Mouse (Mus musculus): ENCODE results near the gene Sel1l3. TPM values are rescaled to one million over a fixed set of nuclear protein-coding genes. Genes with fewer than 3 reads are reported as not detected.

The Sel1l3 gene
- polyA plus RNA-seq, 1 experiment from 2014 or later = 1.1 TPM

GRCm38 (mm10) chr5:53187245-53187644 lies 26.5 kb downstream of the Sel1l3 start:
- 86% methylated on average over 10 of the region's 10 CpGs for WGBS
- DNase-seq (ENCODE audit: low spot score) = no peak
- no peak overlapping the region for H3K4me3 ChIP-seq
- no peaks in the 10 kb centered on the region for H3K9me3 ChIP-seq (replicated peaks)
- no peaks in the 10 kb centered on the region for H3K27me3 ChIP-seq (ENCODE audit: low read depth, poor library complexity, severe bottlenecking)
- no peak overlapping the region for H3K27ac ChIP-seq (replicated peaks)
- no peaks in the 10 kb centered on the region for H3K36me3 ChIP-seq
- peaks cover 6% of the 10 kb centered on the region for H3K4me1 ChIP-seq

DNA sequence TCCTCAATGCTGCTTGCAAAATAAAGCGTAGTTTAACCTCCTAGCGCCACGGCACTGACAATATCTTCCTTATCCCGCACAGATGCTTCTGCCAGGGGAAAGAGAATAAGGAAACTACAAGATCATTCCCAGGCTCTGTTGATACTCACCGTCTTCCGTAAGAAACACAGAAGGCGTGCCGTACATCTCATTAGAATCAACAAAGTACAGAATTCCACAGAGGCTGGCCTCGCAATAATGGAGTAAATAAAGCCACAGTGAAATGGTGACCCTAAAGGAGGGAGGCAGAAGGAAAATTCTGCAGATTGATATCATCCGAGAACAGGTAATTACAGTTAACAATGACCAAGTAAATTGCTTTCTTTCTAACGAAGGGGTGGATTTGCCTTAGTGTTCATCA lies 27.9 kb downstream of the Sel1l3 start:
- 76% methylated on average over 11 of the region's 11 CpGs for WGBS
- Histone ChIP-seq H3K36me3 (no peaks in the 10 kb centered on the region), H3K4me3 (no peak overlapping the region), H3K27me3 (ENCODE audit: low read depth, poor library complexity, severe bottlenecking) (no peaks in the 10 kb centered on the region), H3K4me1 (peaks cover 6% of the 10 kb centered on the region), H3K9me3 (replicated peaks) (no peaks in the 10 kb centered on the region), H3K27ac (replicated peaks) (no peak overlapping the region)
- no peak for DNase-seq (ENCODE audit: low spot score)

DNA sequence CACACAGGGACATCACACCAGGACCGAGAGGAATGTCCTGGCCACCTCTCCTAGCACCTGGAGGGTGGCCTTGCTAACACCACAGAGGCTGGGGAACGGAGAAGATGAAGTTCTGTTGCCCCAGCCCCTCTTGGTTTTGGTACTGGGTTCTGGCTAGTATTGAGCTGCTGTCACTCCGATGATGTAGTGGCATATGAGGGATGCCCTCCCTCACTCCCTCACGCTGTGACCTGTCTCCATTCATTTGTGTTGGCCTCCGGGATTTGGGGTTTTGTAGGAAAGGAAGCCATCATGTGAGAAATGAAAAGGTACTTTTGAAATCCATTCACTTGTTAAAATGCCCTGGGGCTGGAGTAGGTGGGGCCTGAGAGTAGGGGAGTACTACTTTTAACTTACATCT lies 33.8 kb downstream of the Sel1l3 start:
- H3K36me3 ChIP-seq = no peaks in the 10 kb centered on the region
- no peak overlapping the region for H3K27ac ChIP-seq (replicated peaks)
- no peaks in the 10 kb centered on the region for H3K27me3 ChIP-seq (ENCODE audit: low read depth, poor library complexity, severe bottlenecking)
- no peaks in the 10 kb centered on the region for H3K4me1 ChIP-seq
- no peaks in the 10 kb centered on the region for H3K9me3 ChIP-seq (replicated peaks)
- DNase-seq (ENCODE audit: low spot score) = no peak
- H3K4me3 ChIP-seq = no peak overlapping the region
- 92% methylated on average over 5 of the region's 5 CpGs for WGBS

GRCm38 (mm10) chr5:53176703-53177102 lies 37.0 kb downstream of the Sel1l3 start:
- H3K27me3 ChIP-seq (ENCODE audit: low read depth, poor library complexity, severe bottlenecking) = no peaks in the 10 kb centered on the region
- no peaks in the 10 kb centered on the region for H3K4me1 ChIP-seq
- 65% methylated on average over 6 of the region's 6 CpGs for WGBS
- H3K4me3 ChIP-seq = no peak overlapping the region
- no peak for DNase-seq (ENCODE audit: low spot score)
- H3K27ac ChIP-seq (replicated peaks) = no peak overlapping the region
- H3K36me3 ChIP-seq = no peaks in the 10 kb centered on the region
- no peaks in the 10 kb centered on the region for H3K9me3 ChIP-seq (replicated peaks)

GRCm38 (mm10) chr5:53176075-53176474 lies 37.7 kb downstream of the Sel1l3 start:
- 62% methylated on average over 2 of the region's 4 CpGs for WGBS
- Histone ChIP-seq H3K9me3 (replicated peaks) (no peaks in the 10 kb centered on the region), H3K27ac (replicated peaks) (no peak overlapping the region), H3K27me3 (ENCODE audit: low read depth, poor library complexity, severe bottlenecking) (no peaks in the 10 kb centered on the region), H3K4me1 (no peaks in the 10 kb centered on the region), H3K36me3 (no peaks in the 10 kb centered on the region), H3K4me3 (no peak overlapping the region)
- DNase-seq (ENCODE audit: low spot score) = no peak

DNA sequence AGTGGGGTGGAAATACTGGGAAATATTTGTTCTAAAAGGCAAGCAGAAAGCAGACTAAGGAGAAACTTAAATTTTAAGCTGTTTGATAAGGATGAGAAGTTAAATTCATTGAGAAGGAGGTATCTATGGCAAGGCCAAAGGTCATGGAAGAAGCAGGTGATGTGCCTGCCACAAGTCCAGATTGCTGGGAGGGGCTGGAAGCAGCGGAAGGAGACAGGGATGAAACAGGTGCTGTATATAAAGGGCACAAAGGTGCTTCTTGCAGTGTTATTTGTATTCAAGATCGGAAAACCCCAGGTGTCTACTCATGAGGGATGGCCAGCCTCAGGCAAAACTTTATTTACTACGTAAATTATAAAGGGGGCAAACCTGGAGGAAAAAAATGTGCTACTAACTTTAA lies 38.5 kb downstream of the Sel1l3 start:
- no peak for DNase-seq (ENCODE audit: low spot score)
- WGBS = 86% methylated on average over 3 of the region's 3 CpGs
- Histone ChIP-seq H3K27me3 (ENCODE audit: low read depth, poor library complexity, severe bottlenecking) (no peaks in the 10 kb centered on the region), H3K4me3 (no peak overlapping the region), H3K36me3 (no peaks in the 10 kb centered on the region), H3K27ac (replicated peaks) (no peak overlapping the region), H3K9me3 (replicated peaks) (no peaks in the 10 kb centered on the region), H3K4me1 (no peaks in the 10 kb centered on the region)

DNA sequence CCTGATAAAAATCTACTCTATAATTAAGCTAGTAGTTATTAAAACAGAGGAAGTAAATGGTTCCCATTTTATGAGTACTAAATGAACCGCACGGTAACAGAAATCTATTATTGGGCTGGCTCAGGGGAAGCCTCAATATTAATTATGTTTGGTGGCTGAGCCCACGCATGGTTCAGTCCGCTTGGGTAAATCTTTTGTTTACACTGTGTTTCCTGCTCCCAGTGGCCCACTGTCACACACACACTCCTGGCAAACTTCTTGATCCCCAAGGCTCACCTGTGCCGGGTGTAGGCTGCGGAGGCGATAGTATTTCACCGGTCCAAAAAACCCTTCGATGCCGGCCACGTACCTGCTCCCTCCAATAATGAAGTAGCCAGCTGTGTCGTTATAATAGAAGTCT lies 39.3 kb downstream of the Sel1l3 start:
- WGBS = 87% methylated on average over 12 of the region's 12 CpGs
- Histone ChIP-seq H3K27me3 (ENCODE audit: low read depth, poor library complexity, severe bottlenecking) (no peaks in the 10 kb centered on the region), H3K27ac (replicated peaks) (no peak overlapping the region), H3K9me3 (replicated peaks) (no peaks in the 10 kb centered on the region), H3K4me1 (no peaks in the 10 kb centered on the region), H3K36me3 (no peaks in the 10 kb centered on the region), H3K4me3 (no peak overlapping the region)
- DNase-seq (ENCODE audit: low spot score) = no peak

- H3K4me1 ChIP-seq = no peaks in the 10 kb centered on the region
- H3K27me3 ChIP-seq (ENCODE audit: low read depth, poor library complexity, severe bottlenecking) = no peaks in the 10 kb centered on the region
- no peaks in the 10 kb centered on the region for H3K9me3 ChIP-seq (replicated peaks)
- H3K27ac ChIP-seq (replicated peaks) = no peak overlapping the region
- WGBS = 89% methylated on average over 7 of the region's 7 CpGs
- no peak overlapping the region for H3K4me3 ChIP-seq
- no peak for DNase-seq (ENCODE audit: low spot score)
- no peaks in the 10 kb centered on the region for H3K36me3 ChIP-seq
Observed at GRCm38 (mm10) chr5:53172908-53173307, 40.8 kb downstream of the Sel1l3 start.

DNA sequence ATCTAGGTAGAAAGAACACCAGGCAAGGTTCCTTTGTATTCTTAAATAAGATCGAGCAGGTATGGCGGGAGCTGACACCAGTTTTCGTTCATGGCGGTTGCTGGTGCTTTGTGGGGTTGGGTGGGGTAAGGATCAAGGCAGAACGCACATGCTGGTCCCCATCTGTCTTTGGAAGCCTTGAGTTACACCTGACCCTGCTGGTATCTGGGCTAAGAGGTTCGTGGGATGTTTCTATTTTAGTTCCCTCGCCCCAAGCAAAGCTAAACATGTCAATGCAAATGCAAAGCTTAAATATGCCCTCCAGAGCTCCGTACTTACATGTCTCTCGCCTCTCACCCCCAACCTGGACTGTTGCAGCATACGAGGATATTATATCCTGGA lies 41.5 kb downstream of the Sel1l3 start:
- Histone ChIP-seq H3K27me3 (ENCODE audit: low read depth, poor library complexity, severe bottlenecking) (no peaks in the 10 kb centered on the region), H3K9me3 (replicated peaks) (no peaks in the 10 kb centered on the region), H3K36me3 (no peaks in the 10 kb centered on the region), H3K4me3 (no peak overlapping the region), H3K27ac (replicated peaks) (no peak overlapping the region), H3K4me1 (no peaks in the 10 kb centered on the region)
- no peak for DNase-seq (ENCODE audit: low spot score)
- WGBS = 90% methylated on average over 10 of the region's 10 CpGs

DNA sequence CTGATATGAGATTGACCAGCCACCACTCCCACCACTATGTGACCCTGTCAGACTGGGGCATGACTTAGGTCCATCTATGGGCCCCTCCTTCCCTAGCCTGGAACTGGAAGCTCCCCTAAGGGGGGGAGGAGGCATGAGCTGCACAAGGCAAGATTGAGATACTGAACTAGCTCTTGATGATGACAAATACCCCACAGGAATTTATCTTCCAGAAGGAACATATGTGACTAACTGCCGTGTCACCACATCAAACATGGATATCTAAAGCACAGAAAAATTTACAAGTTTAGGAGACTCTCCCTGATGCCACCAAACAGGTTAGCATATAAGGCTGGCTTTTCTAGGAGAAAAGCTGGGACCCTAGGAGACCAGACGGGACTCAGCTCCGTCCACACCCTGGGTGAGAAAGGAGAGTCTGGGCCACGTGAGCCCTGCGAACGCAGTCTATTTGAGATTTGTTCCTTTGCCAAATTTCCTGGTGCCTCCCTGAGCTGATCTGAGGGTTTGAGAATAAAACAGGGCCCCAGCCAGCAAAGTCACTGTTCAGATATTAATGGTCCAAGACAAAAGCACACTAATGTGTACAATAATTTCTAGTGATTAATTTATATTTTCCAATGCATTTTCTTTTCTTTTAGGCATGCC lies 42.0 kb downstream of the Sel1l3 start:
- Histone ChIP-seq H3K27ac (replicated peaks) (no peak overlapping the region), H3K36me3 (no peaks in the 10 kb centered on the region), H3K27me3 (ENCODE audit: low read depth, poor library complexity, severe bottlenecking) (no peaks in the 10 kb centered on the region), H3K9me3 (replicated peaks) (no peaks in the 10 kb centered on the region), H3K4me1 (no peaks in the 10 kb centered on the region), H3K4me3 (no peak overlapping the region)
- 91% methylated on average over 6 of the region's 6 CpGs for WGBS
- DNase-seq (ENCODE audit: low spot score) = no peak

DNA sequence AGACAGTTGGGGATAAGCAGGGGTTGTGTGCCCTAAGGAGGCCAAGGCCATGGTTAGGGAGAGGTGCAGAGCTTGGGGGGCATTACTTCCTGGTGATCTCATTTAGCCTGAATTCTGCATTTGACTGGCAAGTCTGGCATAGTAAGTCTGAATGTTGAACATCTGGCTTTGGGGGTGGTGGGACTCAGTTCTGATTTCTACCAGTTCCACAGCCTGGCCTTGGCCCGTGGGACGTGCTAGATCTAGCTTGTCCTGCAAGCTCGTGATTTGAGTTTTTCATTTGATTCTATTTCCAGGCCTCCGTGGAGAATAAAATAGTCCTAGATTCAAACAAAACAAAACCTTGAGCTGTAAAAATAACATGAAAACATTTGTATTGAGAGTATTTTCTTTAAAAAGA lies 46.2 kb downstream of the Sel1l3 start:
- DNase-seq (ENCODE audit: low spot score) = no peak
- H3K4me3 ChIP-seq = no peak overlapping the region
- H3K4me1 ChIP-seq = no peaks in the 10 kb centered on the region
- no peaks in the 10 kb centered on the region for H3K27me3 ChIP-seq (ENCODE audit: low read depth, poor library complexity, severe bottlenecking)
- H3K27ac ChIP-seq (replicated peaks) = no peak overlapping the region
- H3K9me3 ChIP-seq (replicated peaks) = no peaks in the 10 kb centered on the region
- 91% methylated on average over 4 of the region's 4 CpGs for WGBS
- no peaks in the 10 kb centered on the region for H3K36me3 ChIP-seq

GRCm38 (mm10) chr5:53165672-53166071 lies 48.1 kb downstream of the Sel1l3 start:
- no peaks in the 10 kb centered on the region for H3K36me3 ChIP-seq
- WGBS = 88% methylated on average over 5 of the region's 5 CpGs
- no peak overlapping the region for H3K27ac ChIP-seq (replicated peaks)
- H3K9me3 ChIP-seq (replicated peaks) = no peaks in the 10 kb centered on the region
- H3K27me3 ChIP-seq (ENCODE audit: low read depth, poor library complexity, severe bottlenecking) = no peaks in the 10 kb centered on the region
- H3K4me1 ChIP-seq = no peaks in the 10 kb centered on the region
- no peak for DNase-seq (ENCODE audit: low spot score)
- H3K4me3 ChIP-seq = no peak overlapping the region

DNA sequence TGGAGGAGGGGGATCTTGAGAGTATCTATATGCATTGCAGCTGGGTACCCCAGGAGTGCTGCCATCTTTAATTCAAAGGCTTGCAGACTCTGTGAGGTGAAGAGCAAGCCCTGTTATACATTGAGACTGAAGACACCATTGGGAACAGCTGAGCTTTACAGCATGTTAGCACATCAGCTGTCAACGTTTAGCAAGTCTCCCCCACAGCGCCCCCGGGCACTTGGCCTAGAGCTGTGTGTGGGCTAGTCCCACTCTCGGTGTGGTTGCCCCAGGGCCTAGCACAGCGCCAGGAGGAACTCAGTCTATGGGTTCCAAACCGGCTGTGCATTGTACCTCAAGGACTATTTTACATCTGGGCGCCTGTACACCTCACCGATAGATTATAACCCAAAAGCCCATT lies 51.3 kb downstream of the Sel1l3 start:
- no peak for DNase-seq (ENCODE audit: low spot score)
- Histone ChIP-seq H3K27me3 (ENCODE audit: low read depth, poor library complexity, severe bottlenecking) (0 out of 2 replicates have a peak, but pooled peaks cover 14% of the 10 kb centered on the region), H3K9me3 (replicated peaks) (no peaks in the 10 kb centered on the region), H3K4me1 (no peaks in the 10 kb centered on the region), H3K36me3 (no peaks in the 10 kb centered on the region), H3K27ac (replicated peaks) (no peak overlapping the region), H3K4me3 (no peak overlapping the region)
- WGBS = 94% methylated on average over 8 of the region's 8 CpGs
